Comparison of ENCODE assay signal across 10 mouse cellular contexts in the genomic region with DNA sequence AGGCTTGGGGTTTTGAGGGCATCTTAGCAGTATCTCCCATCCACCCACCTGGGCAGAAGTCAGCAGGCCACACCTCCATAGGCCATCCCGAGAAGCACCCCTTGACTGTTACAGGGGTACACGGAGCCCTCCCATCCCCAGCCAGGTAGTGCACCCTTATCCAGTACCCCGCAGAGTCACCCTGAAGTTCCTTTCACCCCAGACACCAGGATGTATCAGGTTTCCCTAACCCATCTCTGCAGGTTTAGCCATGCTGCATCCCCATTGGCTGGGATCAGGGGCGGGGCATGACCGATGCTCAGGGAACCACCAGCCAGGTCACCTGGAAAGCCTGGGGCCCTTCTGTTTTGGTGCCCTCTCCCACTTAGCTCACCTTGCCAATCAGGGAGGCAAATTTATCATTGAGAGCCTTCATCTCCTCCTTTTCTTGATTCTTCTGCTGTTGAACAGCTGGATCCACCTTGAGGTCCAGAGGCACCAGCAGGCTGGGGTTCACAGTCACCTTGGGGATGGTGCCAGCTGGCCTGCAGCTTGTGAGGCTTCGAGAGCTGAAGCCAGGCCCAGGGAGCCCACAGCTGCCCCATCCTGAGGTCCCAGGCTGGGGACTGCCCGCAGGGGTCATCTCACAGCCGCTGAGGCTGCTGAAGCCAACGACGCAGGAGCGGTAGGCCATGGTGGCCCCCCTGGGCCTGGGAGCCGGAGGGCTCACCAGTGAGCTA. TPM values are rescaled to one million over a fixed set of nuclear protein-coding genes. Genes with fewer than 3 reads are reported as not detected.
DNase-seq lines count a peak whose midpoint lies in the region; ATAC-seq and TF ChIP-seq lines count a peak whose summit lies in the region.
"Had no signal": no experiment of that assay in that cellular context is flagged by ENCODE, and none has a peak within 500 bp of the region (broad histone marks: within the 10 kb centered on the region; RNA-seq: fewer than 3 reads in every experiment).

No protein-coding gene starts in this region.

- peak; percentile 52 to 66 for DNase-seq in heart, adult 18-20 months
- DNase-seq in heart, adult 8-10 months (ENCODE audit: low spot score) = no peak
- peak; percentile 46 for DNase-seq in 3T3-L1 (ENCODE audit: low read depth, low spot score)
- no peak for DNase-seq in kidney, postnatal 0 days (ENCODE audit: low spot score)
- no peak for DNase-seq in T-cell, adult 2 months (ENCODE audit: low spot score)
- DNase-seq in layer of hippocampus, postnatal 10 days (ENCODE audit: low spot score in 2 of 2) = no peak
- DNase-seq in forebrain, embryonic 14.5 days (ENCODE audit: low spot score) = no peak

- ATAC-seq in kidney, postnatal 0 days (replicated peaks; ENCODE audit: low FRiP score, low read depth) = no peak
- no peak for ATAC-seq in forebrain, embryonic 14.5 days

- H3K36me3 ChIP-seq in kidney, postnatal 0 days (ENCODE audit: insufficient read depth, low read length) = no peaks in the 10 kb centered on the region
- no peaks in the 10 kb centered on the region for H3K36me3 ChIP-seq in forebrain, embryonic 14.5 days (ENCODE audit: control insufficient read depth, insufficient read depth, low read length)
- H3K36me3 ChIP-seq: hindbrain, embryonic 12.5 days had no signal

- no peaks in the 10 kb centered on the region for H3K27me3 ChIP-seq in kidney, postnatal 0 days (ENCODE audit: insufficient read depth, low read length)
- H3K27me3 ChIP-seq in forebrain, embryonic 14.5 days (replicated peaks; ENCODE audit: control insufficient read depth, insufficient read depth, low read length) = no peaks in the 10 kb centered on the region
- H3K27me3 ChIP-seq: hindbrain, embryonic 12.5 days had no signal

- peaks cover 11% of the 10 kb centered on the region for H3K4me1 ChIP-seq in embryonic fibroblast, embryonic 13.5 days (ENCODE audit: control insufficient read depth, insufficient read depth, low read length)
- peaks cover 28% of the 10 kb centered on the region for H3K4me1 ChIP-seq in kidney, postnatal 0 days (replicated peaks; ENCODE audit: insufficient read depth, low read length)
- H3K4me1 ChIP-seq in forebrain, embryonic 14.5 days (ENCODE audit: control insufficient read depth, insufficient read depth, low read length) = no peaks in the 10 kb centered on the region
- H3K4me1 ChIP-seq: hindbrain, embryonic 12.5 days had no signal

- TF ChIP-seq POLR2A in embryonic fibroblast, embryonic 13.5 days (IDR thresholded peaks at IDR 0.05; ENCODE audit: low read depth, low read length) = no peak

- WGBS in kidney, postnatal 0 days = 43% methylated on average over 12 of the region's 12 CpGs
- 36% methylated on average over 12 of the region's 12 CpGs for WGBS in forebrain, embryonic 14.5 days

- no peak overlapping the region for H3K4me2 ChIP-seq in kidney, postnatal 0 days (ENCODE audit: low read length)
- no peak overlapping the region for H3K4me2 ChIP-seq in forebrain, embryonic 14.5 days (ENCODE audit: low read length)
- H3K4me2 ChIP-seq: hindbrain, embryonic 12.5 days had no signal

- no peaks in the 10 kb centered on the region for H3K9me3 ChIP-seq in kidney, postnatal 0 days (replicated peaks; ENCODE audit: low read length)
- no peaks in the 10 kb centered on the region for H3K9me3 ChIP-seq in forebrain, embryonic 14.5 days (replicated peaks; ENCODE audit: control insufficient read depth, low read length)
- H3K9me3 ChIP-seq: hindbrain, embryonic 12.5 days had no signal

- no peak overlapping the region for H3K4me3 ChIP-seq in embryonic fibroblast, embryonic 13.5 days (ENCODE audit: insufficient read depth, low read length)
- H3K4me3 ChIP-seq in kidney, postnatal 0 days (replicated peaks; ENCODE audit: low read depth, low read length) = no peak overlapping the region
- H3K4me3 ChIP-seq in forebrain, embryonic 14.5 days (ENCODE audit: low read depth, low read length) = no peak overlapping the region
- H3K4me3 ChIP-seq: hindbrain, embryonic 12.5 days had no signal

- 0 out of 2 replicates have a peak overlapping the region, but pooled peaks have one; percentile 13 for H3K9ac ChIP-seq in kidney, postnatal 0 days (ENCODE audit: low read depth, low read length)
- H3K9ac ChIP-seq in forebrain, embryonic 14.5 days (ENCODE audit: low read length) = no peak overlapping the region
- H3K9ac ChIP-seq: hindbrain, embryonic 12.5 days had no signal

- peak overlapping the region; percentile 45 for H3K27ac ChIP-seq in embryonic fibroblast, embryonic 13.5 days (ENCODE audit: insufficient read depth, low read length)
- H3K27ac ChIP-seq in kidney, postnatal 0 days = peak overlapping the region; percentile 54
- H3K27ac ChIP-seq in forebrain, embryonic 14.5 days (ENCODE audit: low read depth, low read length) = no peak overlapping the region
- H3K27ac ChIP-seq: hindbrain, embryonic 12.5 days had no signal

- no peak for TF ChIP-seq CTCF in embryonic fibroblast, embryonic 13.5 days (IDR thresholded peaks at IDR 0.05; ENCODE audit: borderline replicate concordance, insufficient read depth, low read length)
- no peak for TF ChIP-seq CTCF in kidney, postnatal 0 days (IDR thresholded peaks at IDR 0.05; ENCODE audit: low read depth)

RNA-seq across cellular contexts. Expression of gene Krt80, which starts 0.4 kb away (rescaled TPM):
- 1 to 10 TPM; 2.0 to 3.2 TPM for total RNA-seq in heart, adult 18-20 months (2021)
- total RNA-seq in heart, adult 8-10 months (2022) = 1 to 10 TPM; 1.5 to 4.7 (median 2.4) TPM
- polyA plus RNA-seq in embryonic fibroblast, embryonic 13.5 days (2011; ENCODE audit: insufficient read length, low read depth, missing spikeins) = 2.2 and 2.4 TPM in 2 replicates
- 1.9 and 2.2 TPM in 2 replicates for polyA plus RNA-seq in kidney, postnatal 0 days (2015; fragmentation: Nextera tagmentation; extraction: Ambion mirVana)
- under 1 TPM in 1 of 2 experiments, not detected in 1; 0.23 TPM for total RNA-seq in layer of hippocampus, postnatal 10 days (2021)
- polyA plus RNA-seq in forebrain, embryonic 14.5 days (2014; fragmentation: Nextera tagmentation; extraction: Ambion mirVana) = not detected in 2 replicates

RNA-seq across cellular contexts. Expression of gene Krt7, which starts 41.3 kb away (rescaled TPM):
- 1 to 10 TPM; 1.9 to 4.1 TPM for total RNA-seq in heart, adult 18-20 months (2021)
- total RNA-seq in heart, adult 8-10 months (2022) = 1 to 10 TPM; 1.4 to 3.6 (median 2.7) TPM
- 0.98 and 1.8 TPM in 2 replicates for polyA plus RNA-seq in embryonic fibroblast, embryonic 13.5 days (2011; ENCODE audit: insufficient read length, low read depth, missing spikeins)
- polyA plus RNA-seq in kidney, postnatal 0 days (2015; fragmentation: Nextera tagmentation; extraction: Ambion mirVana) = 226 and 229 TPM in 2 replicates
- total RNA-seq in layer of hippocampus, postnatal 10 days (2021) = not detected
- 0.66 and 0.75 TPM in 2 replicates for polyA plus RNA-seq in forebrain, embryonic 14.5 days (2014; fragmentation: Nextera tagmentation; extraction: Ambion mirVana)
- total RNA-seq: layer of hippocampus, postnatal 14 days had no signal

Comparison
In these comparisons a context has a peak if more than half of its experiments do, and no peak if none do; other contexts are left out.
1. DNase-seq: peak in heart, adult 18-20 months (2 of 2) and 3T3-L1 (single experiment); none in heart, adult 8-10 months (single experiment), kidney, postnatal 0 days (single experiment), T-cell, adult 2 months (single experiment), layer of hippocampus, postnatal 10 days (0 of 2) and forebrain, embryonic 14.5 days (single experiment).